Mouse (Mus musculus): ENCODE results near the gene Mapk1ip1. TPM values are rescaled to one million over a fixed set of nuclear protein-coding genes. Genes with fewer than 3 reads are reported as not detected.

The Mapk1ip1 gene
- 5.0 and 6.2 TPM in 2 replicates for polyA plus RNA-seq (2012; rRNA removed)

DNA sequence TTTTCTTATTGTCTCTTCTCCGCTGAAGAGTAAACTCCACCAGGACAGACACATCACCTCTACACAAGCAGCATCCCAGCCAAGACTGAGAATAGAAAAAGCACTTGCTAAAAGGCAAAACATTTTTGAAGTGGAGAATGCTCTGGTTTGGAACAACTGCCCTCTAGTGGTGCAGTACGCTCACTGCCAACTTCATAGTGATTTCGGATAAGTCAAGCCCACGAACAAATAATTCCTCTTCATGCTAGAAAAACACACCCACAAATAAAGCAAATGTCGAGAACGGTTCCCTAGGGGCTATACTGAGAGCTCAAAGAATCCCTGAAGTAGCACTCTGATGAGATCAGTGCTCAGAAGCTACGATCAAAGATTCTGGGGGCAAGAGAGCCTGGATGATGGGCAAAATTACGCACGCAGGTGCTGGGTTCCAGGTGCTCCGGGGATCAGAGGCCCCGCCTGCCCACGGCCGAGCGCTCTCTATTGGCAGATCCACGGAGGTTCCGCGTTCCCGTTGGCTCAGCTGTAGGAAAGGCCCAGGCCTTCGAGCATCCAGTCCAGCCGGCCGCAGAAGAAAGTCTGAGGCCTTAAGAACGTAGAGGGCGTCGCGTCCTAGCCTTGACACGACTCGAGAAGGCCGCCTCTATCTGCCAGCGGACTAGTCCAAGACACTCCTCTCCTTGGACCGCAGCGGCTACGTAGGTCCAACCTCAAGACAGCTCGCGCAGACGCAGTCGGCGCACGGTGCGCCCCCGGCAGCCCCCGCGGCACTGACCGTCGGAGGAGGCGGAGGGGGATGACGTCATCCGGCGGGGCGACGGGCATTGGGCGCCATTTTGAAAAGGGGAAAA lies at the start of gene Mapk1ip1, which contains the start of gene Ppp2r2d:
Gene Mapk1ip1, minus strand, starts transcription at position 730 of the 848 bp plus-strand sequence.
Gene Ppp2r2d, plus strand, starts transcription at position 536 of the 848 bp plus-strand sequence.

Other genes with a start within 250 kb of the Mapk1ip1 start
- gene Ppp2r2d, start 194 bp downstream of the Mapk1ip1 start, polyA plus RNA-seq (2012; rRNA removed): 13.6 and 15.4 TPM in 2 replicates
- gene Bnip3, start 63.2 kb upstream of the Mapk1ip1 start, polyA plus RNA-seq (2012; rRNA removed): 16.6 and 22.1 TPM in 2 replicates
- gene Jakmip3, start 94.5 kb upstream of the Mapk1ip1 start, polyA plus RNA-seq (2012; rRNA removed): 0.01 and 0.02 TPM in 2 replicates
- gene Dpysl4, start 239.7 kb upstream of the Mapk1ip1 start, polyA plus RNA-seq (2012; rRNA removed): 0.05 and 0.20 TPM in 2 replicates

All from liver, embryonic 14 days (tissue).